Mouse (Mus musculus) right cerebral cortex, adult 18-20 months (tissue): Measurements from ENCODE around the gene Scn8a.
"Not testable (repeated sequence)": the region's sequence is repeated elsewhere in the genome, so short reads cannot be mapped to it uniquely, and the experiment has no call there.

Experiments
- DNase-seq: peaks from one replicate; pipeline ENCODE4 v3.0.0; 2022; ENCODE audit warnings: mixed read lengths

Gene Scn8a

GRCm38 (mm10) chr15:100869558-100869957 lies at the start of gene Scn8a:
Gene Scn8a (plus strand): TSS chr15:100869858.
- DNase-seq = no peak

DNA sequence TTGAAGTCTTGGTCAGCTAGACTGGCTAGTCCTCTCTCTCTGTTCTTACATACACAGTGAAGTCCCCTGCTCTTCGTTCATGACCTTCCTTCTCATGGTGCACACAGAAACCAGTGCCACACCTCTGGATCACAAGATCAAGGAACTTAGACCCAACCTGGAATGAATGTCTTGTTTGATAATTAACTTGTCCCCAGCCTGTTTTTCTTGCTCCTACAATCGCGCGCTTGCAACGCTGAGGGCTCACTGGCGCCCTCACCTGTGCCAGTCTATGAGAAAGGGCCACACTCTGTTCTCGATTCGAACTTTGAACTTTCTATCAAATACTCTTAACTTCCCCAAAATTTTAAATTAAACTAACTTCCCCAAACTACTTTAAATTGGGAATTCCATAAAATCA lies 47.8 kb upstream of the Scn8a start:
- no peak for DNase-seq

DNA sequence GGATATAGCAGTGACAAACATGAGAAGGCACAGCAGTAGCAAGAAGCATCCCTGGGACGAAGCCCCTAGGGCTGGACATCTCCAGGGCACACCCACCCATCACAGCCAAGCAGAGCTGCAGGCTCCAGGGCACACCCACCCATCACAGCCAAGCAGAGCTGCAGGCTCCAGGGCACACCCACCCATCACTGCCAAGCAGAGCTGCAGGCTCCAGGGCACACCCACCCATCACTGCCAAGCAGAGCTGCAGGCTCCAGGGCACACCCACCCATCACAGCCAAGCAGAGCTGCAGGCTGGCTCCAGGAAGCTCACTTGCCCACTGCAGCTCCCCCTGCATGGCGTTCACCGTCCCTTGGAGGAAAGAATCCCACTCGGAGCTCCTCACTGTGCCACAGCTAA lies 47.3 kb upstream of the Scn8a start:
- not testable (repeated sequence) for DNase-seq

DNA sequence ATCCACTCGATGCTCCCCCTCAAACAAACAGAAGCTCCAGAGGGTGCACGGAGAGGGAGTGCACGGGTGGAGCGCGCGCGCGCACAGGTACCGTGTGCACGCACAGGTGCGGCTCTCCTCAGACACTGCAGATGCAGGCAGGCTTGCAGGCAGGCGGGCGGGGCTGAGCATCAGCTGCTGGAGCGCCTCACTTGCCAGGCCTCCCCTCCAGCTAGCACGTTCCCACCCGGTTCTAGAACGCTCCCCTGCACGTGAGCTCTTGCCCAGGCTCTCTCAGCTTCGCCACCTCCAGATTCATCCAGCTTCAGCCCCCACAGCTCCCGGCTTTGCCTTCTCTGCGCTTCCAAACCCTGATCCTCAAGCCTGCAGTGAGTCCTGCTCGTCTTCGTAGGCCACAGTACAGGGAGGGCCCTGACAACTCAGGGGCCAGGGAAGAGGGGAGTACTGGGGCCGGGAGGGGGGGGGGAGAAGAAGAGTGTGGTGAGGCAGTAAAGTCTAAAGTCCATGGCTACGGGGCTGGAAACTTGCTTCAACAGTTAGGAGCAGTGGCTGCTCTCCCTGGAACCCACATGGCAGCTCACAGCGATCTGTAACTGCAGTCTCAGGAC lies 44.3 kb upstream of the Scn8a start:
- DNase-seq = peak; percentile 82

DNA sequence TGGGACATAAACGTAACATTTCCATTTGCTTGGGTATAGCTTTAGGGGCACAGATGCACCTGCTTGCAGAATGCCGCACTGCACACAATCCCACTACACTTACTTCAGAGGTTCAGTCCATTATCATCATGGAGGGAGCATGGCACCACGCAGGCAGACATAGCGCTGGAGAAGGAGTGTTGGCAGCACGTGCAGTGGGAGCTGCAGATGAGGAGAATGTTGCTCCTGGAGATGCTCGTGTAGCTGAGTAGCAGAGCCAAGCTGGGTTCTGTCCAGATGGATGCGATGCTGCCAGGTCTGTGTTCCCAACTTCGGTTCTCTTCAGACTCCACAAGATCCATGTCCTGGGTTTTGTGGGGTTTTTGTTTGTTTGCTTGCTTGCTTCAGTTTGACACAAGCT lies 43.6 kb upstream of the Scn8a start:
- DNase-seq = peak; percentile 48

GRCm38 (mm10) chr15:100829775-100830174 lies 39.9 kb upstream of the Scn8a start:
- DNase-seq = peak; percentile 90

- DNase-seq = no peak
Observed at GRCm38 (mm10) chr15:100830682-100831081, 39.0 kb upstream of the Scn8a start.

DNA sequence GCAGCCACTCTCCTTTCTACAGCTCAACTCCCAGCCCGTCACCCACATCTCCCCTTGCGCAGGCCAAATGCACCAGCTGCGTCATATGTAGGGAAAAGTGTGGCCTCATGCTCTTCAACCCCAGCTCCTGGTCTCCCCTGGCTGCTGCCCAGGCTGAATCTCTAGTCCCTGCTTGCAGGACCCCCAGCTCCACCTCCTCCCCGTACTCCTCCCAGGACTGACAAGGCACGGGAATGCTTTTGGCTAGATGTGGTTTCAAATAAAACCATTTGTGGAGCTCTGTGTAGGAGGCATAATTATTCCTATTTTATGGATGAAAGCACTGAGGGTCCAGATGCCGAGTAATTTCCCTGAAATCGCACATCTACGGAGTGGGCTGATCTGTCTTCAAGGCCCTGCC lies 37.5 kb upstream of the Scn8a start:
- peak; percentile 52 for DNase-seq

DNA sequence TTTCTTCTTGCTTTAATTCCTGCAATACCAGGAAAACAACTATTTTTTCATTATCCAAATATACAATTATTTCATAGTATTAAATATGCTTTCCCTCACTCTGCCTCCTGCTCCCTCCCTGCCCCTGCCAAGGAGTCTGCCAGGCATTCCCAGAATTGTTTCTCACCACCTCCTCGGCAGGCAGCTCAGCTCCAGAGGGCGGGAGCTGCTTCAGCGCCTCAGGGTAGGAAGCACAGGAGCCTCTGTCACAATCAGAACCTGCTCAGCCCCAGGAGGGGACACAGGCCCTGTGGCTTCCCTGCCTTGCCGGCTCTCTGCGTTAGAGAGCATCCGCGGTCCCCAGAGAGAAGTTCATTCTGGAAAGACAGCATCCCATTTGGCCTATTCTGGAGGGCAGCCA lies 36.9 kb upstream of the Scn8a start:
- peak; percentile 86 for DNase-seq

DNA sequence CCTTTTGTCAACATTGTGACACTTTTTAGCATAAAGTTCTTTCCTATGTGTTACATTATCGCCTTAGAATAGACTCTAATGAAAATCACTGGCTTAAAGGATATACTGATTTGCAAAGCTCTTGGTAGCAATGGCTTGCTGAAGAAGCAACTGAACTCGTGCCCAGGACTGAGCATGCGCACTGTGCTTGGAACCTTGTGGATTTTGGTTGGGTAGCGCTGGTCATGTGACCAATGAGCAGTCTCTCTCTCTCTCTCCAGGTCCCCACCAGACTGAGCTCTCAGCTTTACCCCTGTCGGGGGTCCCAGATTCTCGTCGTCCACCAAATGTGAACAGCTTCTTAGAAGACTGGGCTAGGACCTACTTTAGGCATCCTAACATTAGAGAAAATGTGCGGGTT lies 32.9 kb upstream of the Scn8a start:
- DNase-seq = no peak

- peak; percentile 63 for DNase-seq
Observed at GRCm38 (mm10) chr15:100838607-100839207, 31.0 kb upstream of the Scn8a start.

- no peak for DNase-seq
Observed at GRCm38 (mm10) chr15:100844336-100844735, 25.3 kb upstream of the Scn8a start.

- no peak for DNase-seq
Observed at GRCm38 (mm10) chr15:100845049-100845879, 24.4 kb upstream of the Scn8a start.

- DNase-seq = no peak
Observed at GRCm38 (mm10) chr15:100847193-100847592, 22.5 kb upstream of the Scn8a start.

DNA sequence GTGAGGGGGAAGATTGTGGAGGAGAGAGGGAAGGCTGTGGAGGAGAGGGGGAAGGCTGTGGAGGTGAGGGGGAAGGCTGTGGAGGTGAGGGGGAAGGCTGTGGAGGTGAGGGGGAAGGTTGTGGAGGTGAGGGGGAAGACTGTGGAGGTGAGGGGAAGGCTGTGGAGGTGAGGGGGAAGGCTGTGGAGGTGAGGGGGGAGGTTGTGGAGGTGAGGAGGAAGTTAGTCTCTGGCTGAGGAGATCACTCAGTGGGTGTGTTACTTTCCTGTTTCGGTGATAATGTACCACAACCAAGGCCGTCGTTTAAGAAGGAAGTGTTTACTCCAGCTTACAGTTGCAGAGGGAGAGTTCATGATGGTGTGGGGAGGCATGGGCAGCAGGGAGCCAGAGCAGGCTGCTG lies 12.1 kb upstream of the Scn8a start:
- DNase-seq = no peak

GRCm38 (mm10) chr15:100860856-100861255 lies 8.8 kb upstream of the Scn8a start:
- DNase-seq = no peak

- DNase-seq = no peak
Observed at GRCm38 (mm10) chr15:100865556-100865955, 4.1 kb upstream of the Scn8a start.

DNA sequence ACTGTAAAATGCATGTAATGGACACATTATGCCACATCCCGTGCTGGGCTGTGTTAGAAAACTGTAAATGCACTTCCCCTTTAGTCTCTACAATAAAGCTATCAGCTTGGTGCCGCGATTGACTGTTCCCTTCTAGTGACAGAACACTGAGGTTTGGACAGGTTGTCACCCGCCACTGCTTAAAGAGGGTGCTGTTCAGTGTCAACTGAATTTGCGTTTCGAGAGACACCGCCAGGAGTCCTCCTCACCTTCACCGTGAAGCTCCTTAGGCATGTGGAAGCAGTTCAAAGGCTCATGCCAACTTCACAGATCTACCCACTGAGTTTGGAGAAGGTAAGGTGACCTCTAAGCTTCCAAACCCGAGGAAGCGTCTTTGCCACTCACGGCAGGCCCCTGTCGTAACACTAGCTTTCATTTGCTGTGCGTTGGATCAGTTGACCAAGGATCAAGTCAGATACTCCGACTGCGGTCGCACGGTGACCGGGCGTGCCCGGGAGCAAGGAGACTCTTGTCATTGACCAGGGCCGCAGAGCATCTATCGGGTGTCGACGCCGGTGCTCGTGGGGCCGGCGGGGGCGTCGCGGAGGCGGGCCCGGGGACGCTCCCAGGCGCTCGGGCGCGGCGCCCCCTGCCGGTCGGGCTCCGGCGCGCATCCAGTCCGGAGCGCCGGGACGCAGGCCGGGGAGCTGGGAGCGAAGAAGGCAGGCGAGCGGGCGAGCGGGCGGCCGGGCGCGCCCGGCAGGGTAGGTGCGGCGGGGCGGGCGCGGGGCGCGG lies 530 bp downstream of the Scn8a start:
- peak; percentile 81 for DNase-seq

DNA sequence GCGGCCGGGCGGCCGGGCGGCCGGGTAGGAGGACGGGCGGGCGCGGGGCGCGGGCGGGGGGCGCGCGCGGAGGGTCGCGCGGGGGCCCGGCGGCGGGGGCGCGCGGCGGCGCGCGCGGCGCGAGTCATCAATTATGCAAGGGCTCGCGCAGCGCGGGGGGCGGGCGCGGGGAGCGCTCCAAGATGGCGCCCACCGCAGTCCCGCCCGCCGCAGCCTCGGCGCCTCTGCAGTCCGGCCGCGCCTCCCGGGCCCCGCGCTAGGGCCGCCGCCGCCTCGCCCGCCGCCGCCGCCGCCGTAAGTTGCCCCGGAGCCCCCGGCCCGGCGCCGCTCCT lies 1.1 kb downstream of the Scn8a start:
- peak; percentile 68 for DNase-seq

GRCm38 (mm10) chr15:100871107-100872011 lies 1.7 kb downstream of the Scn8a start:
- peak; percentile 55 for DNase-seq

- DNase-seq = peak; percentile 53
Observed at GRCm38 (mm10) chr15:100873155-100873554, 3.5 kb downstream of the Scn8a start.

DNA sequence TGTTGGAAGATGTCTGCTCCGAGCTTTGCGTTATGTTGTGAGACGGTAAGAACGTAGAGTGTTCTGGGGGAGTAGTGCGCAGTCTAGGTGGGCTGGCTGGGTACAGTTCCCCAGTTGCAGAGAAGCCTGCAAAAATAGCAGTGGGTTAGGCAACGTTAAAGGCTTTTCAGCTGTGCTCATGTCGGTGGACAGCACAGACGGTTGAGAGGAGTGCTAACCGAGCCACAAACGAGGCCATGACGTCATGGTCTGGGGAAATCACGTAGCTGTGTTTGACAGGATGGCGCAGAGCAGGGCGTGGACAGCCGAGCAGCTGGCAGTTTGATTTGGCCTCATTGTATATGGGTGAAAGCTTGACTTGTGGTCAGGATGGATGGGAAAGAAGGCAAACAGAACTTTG lies 9.4 kb downstream of the Scn8a start:
- DNase-seq = peak; percentile 62
